Mouse (Mus musculus) T-helper 17 cell (primary cell): ENCODE data around the gene Tsga8.

Experiments used
- in situ Hi-C, 2 experiments: fragments of 300-600 bp; cut with MboI, MseI; formaldehyde crosslinking; loops; 1 replicate in 1 of 2; 2 replicates in 1 of 2; pipeline ENCODE4 v1.15.1; 2025; ENCODE audit warnings: high pct_unique_total_duplicates in 2 of 2

The Tsga8 gene

DNA sequence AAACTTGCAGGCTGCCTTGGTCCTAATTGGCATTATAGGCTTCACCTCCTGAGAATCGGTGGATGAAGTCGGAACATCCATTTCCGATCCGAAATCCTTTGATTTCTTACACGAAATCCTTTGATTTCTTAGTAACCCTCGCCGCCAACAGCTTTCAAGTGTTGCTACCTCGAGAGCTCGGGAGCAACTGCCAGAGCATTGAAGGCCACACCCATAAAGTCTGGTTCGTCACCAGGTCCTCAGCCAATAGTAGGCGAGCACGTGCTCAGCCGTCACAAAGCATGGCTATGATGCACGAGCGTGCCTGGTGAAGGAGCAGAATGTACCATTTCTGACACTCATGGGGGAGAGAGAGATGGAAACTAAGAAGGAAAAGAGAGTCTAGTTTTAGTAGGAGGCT is at the start of gene Tsga8:
Tsga8 (minus strand) TSS at position 327 of the 400 bp plus-strand sequence.
- in situ Hi-C loops = no loop called here
